Mouse (Mus musculus) forebrain, postnatal 0 days (tissue): ENCODE measurements around the gene C1s2. TPM values are rescaled to one million over a fixed set of nuclear protein-coding genes. Genes with fewer than 3 reads are reported as not detected.
"Not testable (repeated sequence)": the region's sequence is repeated elsewhere in the genome, so short reads cannot be mapped to it uniquely, and the experiment has no call there.

Experiments
- ATAC-seq: fragments of 200-750 bp; cut with Nextera tagmentation; 2 replicates; pipeline ENCODE4 v1.8.0; 2017; ENCODE audit warnings: mild to moderate bottlenecking, moderate library complexity
- DNase-seq: peaks from one replicate; pipeline ENCODE4 v3.0.0-alpha.2; 2015
- H3K27ac ChIP-seq: fragments of 300-500 bp; sonication (generic); 2 replicates; pipeline ENCODE4 v1.5.1; 2014; ENCODE audit warnings: low read depth, mild to moderate bottlenecking, antibody characterized with exemption, low read length, moderate library complexity, mixed read lengths
- H3K27me3 ChIP-seq: fragments of 300-500 bp; sonication (generic); 2 replicates; pipeline ENCODE4 v1.6.1; 2014; ENCODE audit warnings: mild to moderate bottlenecking, low read length, mixed read lengths; ENCODE audit not compliant: insufficient read depth
- H3K36me3 ChIP-seq: fragments of 300-500 bp; sonication (generic); 2 replicates; pipeline ENCODE4 v1.6.1; 2014; ENCODE audit warnings: mild to moderate bottlenecking, moderate library complexity; ENCODE audit not compliant: insufficient read depth
- H3K4me1 ChIP-seq: fragments of 300-500 bp; sonication (generic); 2 replicates; pipeline ENCODE4 v1.6.1; 2014; ENCODE audit warnings: antibody characterized with exemption; ENCODE audit not compliant: insufficient read depth
- H3K4me2 ChIP-seq: fragments of 300-500 bp; sonication (generic); 2 replicates; pipeline ENCODE4 v1.6.1; 2014; ENCODE audit warnings: low read depth, mild to moderate bottlenecking, moderate library complexity
- H3K4me3 ChIP-seq: fragments of 300-500 bp; sonication (generic); 2 replicates; pipeline ENCODE4 v1.5.1; 2014; ENCODE audit warnings: low read depth, low read length, mixed read lengths
- H3K9ac ChIP-seq: fragments of 300-500 bp; sonication (generic); 2 replicates; pipeline ENCODE4 v1.6.1; 2014; ENCODE audit warnings: mild to moderate bottlenecking
- H3K9me3 ChIP-seq: fragments of 300-500 bp; sonication (generic); 2 replicates; pipeline ENCODE4 v1.6.1; 2016; ENCODE audit warnings: low read length
- CTCF ChIP-seq: sonication (generic); IDR thresholded peaks from 2 replicates; pipeline ENCODE4 v1.5.1; 2016; ENCODE audit warnings: antibody characterized with exemption, control low read depth, low read depth
- WGBS: fragments of 180-500 bp; shearing (Covaris S2); extraction: QIAGEN DNeasy Blood & Tissue Kit; methylation state at CpG from one replicate; pipeline ENCODE4 v1.1.7; 2014; 5-methylcytosine and 5-hydroxymethylcytosine counted together
- polyA plus RNA-seq: library from polyadenylated mRNA; unstranded; fragments of >200 nt; fragmentation: Nextera tagmentation; extraction: Ambion mirVana; gene quantifications from 2 replicates; pipeline ENCODE4 v1.2.1, GENCODE M21; 2015
- total RNA-seq: library from RNA; depleted of rRNA; stranded (reverse); fragments of >200 nt; gene quantifications from 2 replicates; pipeline ENCODE4 v1.2.3, GENCODE M21; 2014; rRNA removed

Gene C1s2
- 0.15 and 0.19 TPM in 2 replicates for total RNA-seq
- polyA plus RNA-seq, result 0.17 and 0.18 TPM in 2 replicates

DNA sequence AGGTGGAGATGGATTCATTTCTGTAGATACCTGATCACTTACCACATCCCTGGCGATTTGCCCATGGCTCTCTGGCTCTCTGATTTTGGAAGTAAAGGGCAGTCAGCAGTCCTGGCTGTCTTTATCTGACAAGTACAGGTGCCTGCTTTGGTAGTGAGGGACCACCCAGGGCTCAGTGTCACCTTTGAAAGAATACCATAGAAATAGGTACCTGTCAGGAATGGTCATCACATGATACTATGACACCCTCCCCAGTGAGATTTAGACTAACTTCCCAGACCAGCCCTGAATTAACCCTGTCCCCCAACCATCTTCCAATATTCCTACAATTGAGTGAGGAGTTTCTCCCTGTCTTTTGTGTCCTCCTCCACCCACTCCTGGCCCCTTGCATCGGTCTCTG is at the start of gene C1s2:
TSS of gene C1s2 (minus strand) at position 101 of the 400 bp plus-strand sequence.
- 77% methylated on average over 2 of the region's 2 CpGs for WGBS
- H3K27ac ChIP-seq, H3K4me1 ChIP-seq, H3K27me3 ChIP-seq, DNase-seq, H3K4me3 ChIP-seq, ATAC-seq, H3K9ac ChIP-seq, H3K4me2 ChIP-seq, H3K36me3 ChIP-seq, H3K9me3 ChIP-seq: not testable (repeated sequence)

DNA sequence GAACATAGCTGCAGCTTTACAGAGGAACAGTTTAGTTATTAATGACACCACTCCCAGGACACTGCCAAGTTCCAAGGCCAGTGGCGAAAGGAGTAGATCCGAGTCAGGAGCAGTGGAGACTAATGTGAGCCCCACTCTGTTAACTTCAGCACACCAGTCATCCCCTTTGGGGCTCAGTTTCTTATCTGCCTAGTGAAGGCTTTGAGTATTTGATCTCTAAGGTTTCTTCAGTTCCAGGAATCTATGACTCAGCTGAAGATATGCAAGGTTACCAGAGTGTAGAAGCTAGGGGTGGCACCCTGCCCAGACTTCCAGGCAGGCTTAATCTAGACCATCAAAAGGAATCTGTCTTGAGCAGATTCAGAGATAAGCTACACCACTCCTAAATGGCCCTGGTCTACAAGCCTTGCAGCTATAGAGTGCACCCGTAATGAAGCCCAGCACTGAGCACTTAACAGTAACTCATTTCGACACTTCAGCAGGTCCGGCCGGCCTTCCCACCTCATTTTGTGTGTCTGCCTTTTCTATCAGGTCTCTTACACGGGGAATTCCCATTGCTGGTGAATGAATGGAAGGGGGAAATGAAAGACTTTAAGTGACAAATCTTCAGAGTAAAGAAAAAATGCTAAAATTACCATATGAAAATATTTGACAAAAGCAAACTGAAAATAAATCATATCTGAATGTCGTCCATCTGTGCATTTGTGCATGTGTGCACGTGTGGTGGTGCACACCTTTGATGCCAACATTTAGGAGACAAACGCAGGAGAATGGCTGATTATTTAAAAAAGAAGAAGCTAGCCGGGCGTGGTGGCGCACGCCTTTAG is 47.9 kb upstream of the C1s2 start:
- Histone ChIP-seq H3K9ac (no peak overlapping the region), H3K36me3 (no peaks in the 10 kb centered on the region), H3K9me3 (no peaks in the 10 kb centered on the region), H3K4me1 (no peaks in the 10 kb centered on the region), H3K4me3 (no peak overlapping the region), H3K4me2 (no peak overlapping the region), H3K27ac (no peak overlapping the region), H3K27me3 (no peaks in the 10 kb centered on the region)
- WGBS, result 88% methylated on average over 14 of the region's 14 CpGs
- no peak for TF ChIP-seq CTCF
- ATAC-seq, result no peak
- DNase-seq, result no peak

DNA sequence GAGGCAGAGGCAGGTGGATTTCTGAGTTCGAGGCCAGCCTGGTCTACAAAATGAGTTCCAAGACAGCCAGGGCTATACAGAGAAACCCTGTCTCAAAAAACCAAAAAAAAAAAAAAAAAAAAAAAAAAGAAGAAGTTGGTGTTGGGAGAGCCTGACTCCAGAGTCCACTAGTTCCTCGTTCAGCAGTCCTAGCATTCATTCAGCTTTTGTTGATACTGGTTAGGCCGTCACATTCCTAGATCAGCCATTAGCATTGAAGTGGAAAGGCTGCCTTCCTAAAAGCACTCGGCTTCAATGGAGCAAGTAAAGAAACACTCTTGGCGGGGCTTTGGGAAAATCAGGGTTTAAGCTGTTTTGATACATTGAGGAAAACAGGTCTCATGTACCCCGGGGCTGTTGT is 46.4 kb upstream of the C1s2 start:
- 35% methylated on average over 6 of the region's 6 CpGs for WGBS
- not testable (repeated sequence) for H3K9me3 ChIP-seq, H3K4me2 ChIP-seq, H3K4me3 ChIP-seq, DNase-seq, H3K27ac ChIP-seq, ATAC-seq, H3K4me1 ChIP-seq, H3K27me3 ChIP-seq, H3K9ac ChIP-seq, H3K36me3 ChIP-seq

DNA sequence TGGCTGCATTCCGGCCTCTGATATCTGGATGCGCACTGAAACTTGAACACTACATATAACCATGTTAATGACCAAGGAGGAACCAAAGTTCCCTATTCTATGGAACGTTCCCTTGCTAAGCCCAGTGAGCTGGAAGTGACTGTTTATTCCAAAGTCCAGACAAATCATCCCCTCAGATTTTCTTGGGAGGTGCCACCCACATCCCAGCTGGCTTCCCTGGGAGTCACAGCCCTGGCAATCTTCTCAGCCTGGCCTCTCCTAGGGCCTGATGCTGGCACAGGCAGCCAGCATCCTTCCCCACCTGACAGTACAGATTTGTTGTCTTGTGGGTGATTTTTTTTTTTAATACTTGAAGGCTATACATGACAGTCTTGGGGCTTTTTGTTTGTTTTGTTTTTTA is 43.6 kb upstream of the C1s2 start:
- no peaks in the 10 kb centered on the region for H3K9me3 ChIP-seq
- H3K4me1 ChIP-seq, result no peaks in the 10 kb centered on the region
- H3K27ac ChIP-seq, result no peak overlapping the region
- WGBS, result 91% methylated on average over 3 of the region's 3 CpGs
- no peak for TF ChIP-seq CTCF
- H3K4me2 ChIP-seq, result no peak overlapping the region
- DNase-seq (no peak), ATAC-seq (no peak)
- no peak overlapping the region for H3K9ac ChIP-seq
- no peaks in the 10 kb centered on the region; the same call in 1 of the 2 replicates for H3K36me3 ChIP-seq
- H3K4me3 ChIP-seq, result no peak overlapping the region
- H3K27me3 ChIP-seq, result no peaks in the 10 kb centered on the region

DNA sequence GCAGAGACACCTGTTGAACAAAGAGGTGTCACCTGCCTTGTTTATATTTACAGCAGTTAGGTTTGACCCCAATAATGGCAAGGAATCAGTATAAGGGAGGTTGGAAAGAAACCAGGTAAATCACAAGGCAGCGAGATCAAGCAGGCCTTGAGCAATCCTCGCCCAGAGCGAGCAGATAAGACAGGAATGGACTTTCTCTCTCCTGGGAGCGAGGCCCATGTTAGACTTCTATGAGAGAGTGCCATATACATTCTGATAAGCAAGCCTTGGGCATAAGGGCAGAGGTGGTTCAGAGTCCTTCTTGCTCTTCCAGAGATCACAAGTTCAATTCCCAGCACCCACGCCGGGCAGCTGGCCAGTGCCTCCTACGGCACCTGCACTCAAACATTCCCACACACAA is 42.9 kb upstream of the C1s2 start:
- no peak for ATAC-seq
- WGBS, result 92% methylated on average over 7 of the region's 7 CpGs

DNA sequence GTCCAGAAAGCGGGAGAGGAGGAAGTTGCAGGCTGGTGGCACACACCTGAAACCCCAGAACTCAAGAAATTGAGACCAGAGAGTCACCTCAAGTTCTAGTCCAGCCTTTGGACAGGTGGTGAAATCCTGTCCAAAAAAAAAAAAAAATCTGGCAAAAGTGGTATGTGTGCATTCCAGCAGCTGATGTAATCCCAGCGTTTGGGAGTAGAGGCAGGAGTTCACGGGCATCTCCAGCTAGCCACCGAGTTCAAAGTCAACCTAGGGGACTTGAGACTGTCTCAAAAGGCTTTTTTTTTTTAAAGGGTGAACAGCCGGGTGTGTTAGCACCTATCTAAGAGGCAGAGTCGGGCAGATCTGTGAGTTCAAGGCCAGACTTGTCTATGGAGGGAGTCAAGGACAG is 40.3 kb upstream of the C1s2 start:
- H3K9me3 ChIP-seq, result no peaks in the 10 kb centered on the region
- H3K4me3 ChIP-seq, result no peak overlapping the region
- no peak overlapping the region for H3K4me2 ChIP-seq
- 87% methylated on average over 6 of the region's 6 CpGs for WGBS
- H3K36me3 ChIP-seq, result no peaks in the 10 kb centered on the region; the same call in 1 of the 2 replicates
- no peaks in the 10 kb centered on the region for H3K27me3 ChIP-seq
- H3K4me1 ChIP-seq, result no peaks in the 10 kb centered on the region
- no peak overlapping the region for H3K9ac ChIP-seq
- ATAC-seq (no peak), DNase-seq (no peak)
- H3K27ac ChIP-seq, result no peak overlapping the region
- no peak for TF ChIP-seq CTCF

More for the DNA sequence above, 42.9 kb upstream of the C1s2 start:
- H3K9ac ChIP-seq, result no peak overlapping the region
- no peak overlapping the region for H3K4me3 ChIP-seq
- H3K27me3 ChIP-seq, result no peaks in the 10 kb centered on the region
- TF ChIP-seq CTCF, result no peak
- no peak overlapping the region for H3K4me2 ChIP-seq
- H3K36me3 ChIP-seq, result no peaks in the 10 kb centered on the region; the same call in 1 of the 2 replicates
- no peaks in the 10 kb centered on the region for H3K9me3 ChIP-seq
- DNase-seq, result no peak
- H3K4me1 ChIP-seq, result no peaks in the 10 kb centered on the region
- H3K27ac ChIP-seq, result no peak overlapping the region

DNA sequence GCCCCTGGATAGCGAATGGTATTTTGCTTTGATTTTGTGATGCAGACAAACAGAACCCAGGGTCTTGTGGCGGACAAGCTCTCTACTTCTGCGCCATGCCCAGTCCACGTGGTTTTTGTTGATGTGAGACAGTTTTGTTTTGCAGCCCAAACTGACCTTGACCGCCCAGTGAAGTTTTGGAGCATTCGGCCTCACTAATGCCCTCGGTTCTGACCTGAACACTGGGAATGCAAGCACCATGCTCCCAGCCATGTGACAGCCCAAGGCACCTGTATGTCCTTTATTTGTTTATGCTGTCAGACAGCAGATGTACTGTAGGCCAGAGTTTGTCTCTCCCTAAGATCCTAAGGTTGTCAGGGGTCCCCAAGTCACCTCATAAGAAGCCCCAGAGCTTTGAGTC is 38.7 kb upstream of the C1s2 start:
- no peaks in the 10 kb centered on the region for H3K4me1 ChIP-seq
- TF ChIP-seq CTCF, result no peak
- H3K36me3 ChIP-seq, result no peaks in the 10 kb centered on the region; the same call in 1 of the 2 replicates
- DNase-seq (no peak), ATAC-seq (no peak)
- H3K9me3 ChIP-seq, result no peaks in the 10 kb centered on the region
- 98% methylated on average over 7 of the region's 7 CpGs for WGBS
- no peak overlapping the region for H3K4me3 ChIP-seq
- no peak overlapping the region for H3K27ac ChIP-seq
- no peak overlapping the region for H3K9ac ChIP-seq
- H3K27me3 ChIP-seq, result no peaks in the 10 kb centered on the region
- no peak overlapping the region for H3K4me2 ChIP-seq
